Comparison of ENCODE assay signal across 6 mouse cellular contexts in genomic region chr3:54504997-54505396, GRCm38 (mm10).
"Had no signal": no experiment of that assay in that cellular context is flagged by ENCODE, and none has a peak within 500 bp of the region (broad histone marks: within the 10 kb centered on the region; RNA-seq: fewer than 3 reads in every experiment).

No protein-coding gene starts in this region.

- H3K27ac ChIP-seq: midbrain, embryonic 10.5 days; midbrain, embryonic 12.5 days; neural tube, embryonic 12.5 days; stomach, embryonic 15.5 days; stomach, postnatal 0 days had no signal

- H3K4me2 ChIP-seq: lung, embryonic 14.5 days; midbrain, embryonic 12.5 days; neural tube, embryonic 12.5 days; stomach, embryonic 15.5 days had no signal

- H3K9me3 ChIP-seq: midbrain, embryonic 10.5 days; midbrain, embryonic 12.5 days; neural tube, embryonic 12.5 days; stomach, embryonic 15.5 days had no signal

- H3K4me1 ChIP-seq: midbrain, embryonic 10.5 days; midbrain, embryonic 12.5 days; neural tube, embryonic 12.5 days; stomach, embryonic 15.5 days had no signal

- H3K9ac ChIP-seq: lung, embryonic 14.5 days; midbrain, embryonic 12.5 days; neural tube, embryonic 12.5 days; stomach, embryonic 15.5 days had no signal

- H3K4me3 ChIP-seq: midbrain, embryonic 10.5 days; midbrain, embryonic 12.5 days; neural tube, embryonic 12.5 days; stomach, embryonic 15.5 days had no signal

- H3K36me3 ChIP-seq: midbrain, embryonic 10.5 days; midbrain, embryonic 12.5 days; neural tube, embryonic 12.5 days; stomach, embryonic 15.5 days had no signal

- H3K27me3 ChIP-seq: midbrain, embryonic 12.5 days; neural tube, embryonic 12.5 days; stomach, embryonic 15.5 days had no signal
